In genomic region chr4:82806176-82806757, GRCm38 (mm10) we compare ENCODE assay signal across 16 mouse cellular contexts. TPM values are rescaled to one million over a fixed set of nuclear protein-coding genes. Genes with fewer than 3 reads are reported as not detected.
DNase-seq lines count a peak whose midpoint lies in the region; ATAC-seq and TF ChIP-seq lines count a peak whose summit lies in the region.
"Had no signal": no experiment of that assay in that cellular context is flagged by ENCODE, and none has a peak within 500 bp of the region (broad histone marks: within the 10 kb centered on the region; RNA-seq: fewer than 3 reads in every experiment).

No protein-coding gene starts in this region.

- no peak overlapping the region for H3K4me3 ChIP-seq in forebrain, embryonic 13.5 days
- H3K4me3 ChIP-seq in forebrain, embryonic 11.5 days (ENCODE audit: low read depth, low read length): no peak overlapping the region
- no peak overlapping the region for H3K4me3 ChIP-seq in layer of hippocampus, adult 2 months
- H3K4me3 ChIP-seq in liver, embryonic 11.5 days (ENCODE audit: low read depth, low read length): no peak overlapping the region
- H3K4me3 ChIP-seq: embryonic facial prominence, embryonic 13.5 days had no signal

- no peak overlapping the region for H3K9ac ChIP-seq in forebrain, embryonic 13.5 days
- no peak overlapping the region for H3K9ac ChIP-seq in forebrain, embryonic 11.5 days (ENCODE audit: low read length)
- H3K9ac ChIP-seq in liver, embryonic 11.5 days (ENCODE audit: low read depth, low read length): no peak overlapping the region
- H3K9ac ChIP-seq: embryonic facial prominence, embryonic 13.5 days had no signal

- no peaks in the 10 kb centered on the region for H3K27me3 ChIP-seq in forebrain, embryonic 13.5 days
- H3K27me3 ChIP-seq in forebrain, embryonic 11.5 days (ENCODE audit: control insufficient read depth, insufficient read depth, low read length): no peaks in the 10 kb centered on the region
- H3K27me3 ChIP-seq in liver, embryonic 11.5 days (replicated peaks; ENCODE audit: control insufficient read depth, insufficient read depth, low read length): no peaks in the 10 kb centered on the region
- H3K27me3 ChIP-seq: embryonic facial prominence, embryonic 13.5 days had no signal

- no peak for DNase-seq in forebrain, embryonic 11.5 days (ENCODE audit: low spot score)
- DNase-seq in right cerebral cortex, adult 2 months (ENCODE audit: low spot score in 2 of 2): peak; percentile 40 to 49
- no peak for DNase-seq in right cerebral cortex, postnatal 25 days
- peak; percentile 51 to 65 for DNase-seq in layer of hippocampus, adult 2 months (ENCODE audit: low spot score in 2 of 2)
- DNase-seq in liver, embryonic 11.5 days (ENCODE audit: low spot score): no peak
- no peak for DNase-seq in liver
- DNase-seq in urinary bladder, postnatal 10 days (ENCODE audit: low spot score): no peak
- DNase-seq: gastrocnemius, postnatal 14 days; kidney, postnatal 4 days; lung, postnatal 14 days had no signal

- H3K4me2 ChIP-seq in forebrain, embryonic 13.5 days: no peak overlapping the region
- no peak overlapping the region for H3K4me2 ChIP-seq in forebrain, embryonic 11.5 days (ENCODE audit: low read depth, low read length, severe bottlenecking)
- no peak overlapping the region for H3K4me2 ChIP-seq in liver, embryonic 11.5 days
- H3K4me2 ChIP-seq: embryonic facial prominence, embryonic 13.5 days had no signal

- H3K9me3 ChIP-seq in forebrain, embryonic 13.5 days (replicated peaks): no peaks in the 10 kb centered on the region
- no peaks in the 10 kb centered on the region for H3K9me3 ChIP-seq in forebrain, embryonic 11.5 days (ENCODE audit: control insufficient read depth, low read length)
- H3K9me3 ChIP-seq in liver, embryonic 11.5 days (ENCODE audit: control insufficient read depth, low read length): no peaks in the 10 kb centered on the region
- H3K9me3 ChIP-seq: embryonic facial prominence, embryonic 13.5 days; G1E had no signal

- ATAC-seq in forebrain, embryonic 13.5 days: peak; percentile 70; the same call in 1 of the 2 replicates
- no peak for ATAC-seq in forebrain, embryonic 11.5 days (replicated peaks; ENCODE audit: low FRiP score)
- no peak for ATAC-seq in liver, embryonic 11.5 days (replicated peaks; ENCODE audit: low FRiP score)
- ATAC-seq: activated CD4-positive, CD25-positive, alpha-beta regulatory T cell, adult 4 months; intestine, postnatal 0 days had no signal

- WGBS in forebrain, embryonic 13.5 days: 52% methylated on average over 10 of the region's 10 CpGs
- WGBS in forebrain, embryonic 11.5 days: 79% methylated on average over 10 of the region's 10 CpGs
- 89% methylated on average over 10 of the region's 10 CpGs for WGBS in liver, embryonic 11.5 days

- peak overlapping the region; percentile 65 for H3K27ac ChIP-seq in forebrain, embryonic 13.5 days
- H3K27ac ChIP-seq in forebrain, embryonic 11.5 days (ENCODE audit: low read depth, low read length): no peak overlapping the region
- peak overlapping the region; percentile 37; the same call in 1 of the 2 replicates for H3K27ac ChIP-seq in layer of hippocampus, adult 2 months
- H3K27ac ChIP-seq in liver, embryonic 11.5 days (ENCODE audit: low read depth, low read length): no peak overlapping the region
- H3K27ac ChIP-seq: embryonic facial prominence, embryonic 13.5 days; stomach, postnatal 0 days had no signal

- TF ChIP-seq CTCF in layer of hippocampus, adult 2 months (conservative IDR thresholded peaks at IDR 0.05): no peak

- H3K36me3 ChIP-seq in forebrain, embryonic 13.5 days (ENCODE audit: poor library complexity, severe bottlenecking): peaks cover 5% of the 10 kb centered on the region; the same call in 1 of the 2 replicates
- H3K36me3 ChIP-seq in forebrain, embryonic 11.5 days (ENCODE audit: control insufficient read depth, insufficient read depth, low read length): no peaks in the 10 kb centered on the region
- H3K36me3 ChIP-seq in liver, embryonic 11.5 days (ENCODE audit: control insufficient read depth, insufficient read depth, low read length): no peaks in the 10 kb centered on the region; the same call in 1 of the 2 replicates

- 0 out of 2 replicates have a peak, but pooled peaks cover 6% of the 10 kb centered on the region for H3K4me1 ChIP-seq in forebrain, embryonic 13.5 days
- no peaks in the 10 kb centered on the region for H3K4me1 ChIP-seq in forebrain, embryonic 11.5 days (replicated peaks; ENCODE audit: control insufficient read depth, insufficient read depth, low read length)
- H3K4me1 ChIP-seq in liver, embryonic 11.5 days (replicated peaks; ENCODE audit: control insufficient read depth, insufficient read depth, low read length): no peaks in the 10 kb centered on the region
- H3K4me1 ChIP-seq: embryonic facial prominence, embryonic 13.5 days had no signal

RNA-seq across cellular contexts. Expression of gene Zdhhc21, which starts 53.5 kb away (rescaled TPM):
- 14.8 and 15.1 TPM in 2 replicates for polyA plus RNA-seq in forebrain, embryonic 13.5 days (2015; fragmentation: Nextera tagmentation; extraction: Ambion mirVana)
- 14.2 and 15.6 TPM in 2 replicates for polyA plus RNA-seq in forebrain, embryonic 11.5 days (2014; fragmentation: Nextera tagmentation; extraction: Ambion mirVana)
- 10 to 100 TPM; 45.6 to 45.7 TPM for total RNA-seq in layer of hippocampus, adult 2 months (2021)
- polyA plus RNA-seq in liver, embryonic 11.5 days (2014; fragmentation: Nextera tagmentation; extraction: Ambion mirVana): 10.9 and 11.0 TPM in 2 replicates

Comparison
In these comparisons a context has a peak if more than half of its experiments do, and no peak if none do; other contexts are left out.
1. H3K27ac ChIP-seq: peak in forebrain, embryonic 13.5 days (single experiment) and layer of hippocampus, adult 2 months (single experiment); none in forebrain, embryonic 11.5 days (single experiment) and liver, embryonic 11.5 days (single experiment).
2. DNase-seq: peak in right cerebral cortex, adult 2 months (2 of 2) and layer of hippocampus, adult 2 months (2 of 2); none in forebrain, embryonic 11.5 days (single experiment), right cerebral cortex, postnatal 25 days (single experiment), liver, embryonic 11.5 days (single experiment), liver (single experiment) and urinary bladder, postnatal 10 days (single experiment).